Mouse (Mus musculus) kidney, embryonic 15.5 days (tissue): Measurements from ENCODE around the gene Ttll3. TPM values are rescaled to one million over a fixed set of nuclear protein-coding genes. Genes with fewer than 3 reads are reported as not detected.

Experiments used
- ATAC-seq: fragments of 200-750 bp; cut with Nextera tagmentation; replicated peaks from 2 replicates; pipeline ENCODE4 v1.8.0; 2017; ENCODE audit warnings: moderate TSS enrichment; ENCODE audit not compliant: low FRiP score
- H3K27ac ChIP-seq: fragments of 300-500 bp; sonication (generic); 2 replicates; pipeline ENCODE4 v1.5.1; 2015; ENCODE audit warnings: mild to moderate bottlenecking, inconsistent platforms
- H3K27me3 ChIP-seq: fragments of 300-500 bp; sonication (generic); 2 replicates; pipeline ENCODE4 v1.6.1; 2015; ENCODE audit warnings: inconsistent platforms
- H3K36me3 ChIP-seq: fragments of 300-500 bp; sonication (generic); 2 replicates; pipeline ENCODE4 v1.6.1; 2015; ENCODE audit warnings: inconsistent platforms
- H3K4me1 ChIP-seq: fragments of 300-500 bp; sonication (generic); 2 replicates; pipeline ENCODE4 v1.6.1; 2015; ENCODE audit warnings: inconsistent platforms
- H3K4me2 ChIP-seq: fragments of 300-500 bp; sonication (generic); 2 replicates; pipeline ENCODE4 v1.6.1; 2015; ENCODE audit warnings: moderate library complexity, mild to moderate bottlenecking, inconsistent platforms
- H3K4me3 ChIP-seq: fragments of 300-500 bp; sonication (generic); replicated peaks from 2 replicates; pipeline ENCODE4 v1.5.1; 2015; ENCODE audit warnings: mild to moderate bottlenecking, inconsistent platforms
- H3K9ac ChIP-seq: fragments of 300-500 bp; sonication (generic); 2 replicates; pipeline ENCODE4 v1.6.1; 2015; ENCODE audit warnings: mild to moderate bottlenecking, inconsistent platforms
- H3K9me3 ChIP-seq: fragments of 300-500 bp; sonication (generic); replicated peaks from 2 replicates; pipeline ENCODE4 v1.6.1; 2016; ENCODE audit warnings: inconsistent platforms
- WGBS: fragments of 180-500 bp; shearing (Covaris S2); methylation state at CpG from one replicate; pipeline ENCODE4 v1.1.7; 2015; ENCODE audit warnings: mixed read lengths; 5-methylcytosine and 5-hydroxymethylcytosine counted together
- polyA plus RNA-seq: library from polyadenylated mRNA; unstranded; fragments of >200 nt; fragmentation: Nextera tagmentation; extraction: Ambion mirVana; gene quantifications from 2 replicates; pipeline ENCODE4 v1.2.1, GENCODE M21; 2015

Gene Ttll3
- polyA plus RNA-seq, 1 experiment from 2014 or later: 3.6 TPM

DNA sequence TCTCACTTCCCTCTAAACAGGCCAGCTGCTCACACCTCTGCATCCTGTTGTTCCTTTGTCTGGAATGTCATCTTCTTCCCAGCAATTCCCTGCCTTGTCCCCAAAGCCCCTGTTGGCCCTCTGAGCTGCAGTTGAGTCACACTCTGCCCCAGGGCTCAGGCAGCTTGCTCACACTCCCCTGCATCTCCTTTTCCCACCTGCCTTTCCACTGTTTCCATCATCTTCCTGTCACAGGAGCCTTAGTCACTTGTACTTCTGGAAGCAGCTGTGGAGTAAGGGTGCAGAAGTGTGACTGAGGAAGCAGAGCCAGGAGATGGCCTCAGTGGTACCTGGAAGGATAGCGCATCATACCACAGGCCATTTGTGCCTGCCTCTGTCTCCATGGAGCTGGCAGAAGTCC is 26.8 kb upstream of the Ttll3 start:
- Histone ChIP-seq H3K4me1 (no peaks in the 10 kb centered on the region), H3K27me3 (no peaks in the 10 kb centered on the region), H3K9me3 (no peaks in the 10 kb centered on the region), H3K27ac (no peak overlapping the region), H3K36me3 (peaks cover 7% of the 10 kb centered on the region), H3K9ac (no peak overlapping the region), H3K4me3 (no peak overlapping the region), H3K4me2 (no peak overlapping the region)
- 73% methylated on average over 1 of the region's 1 CpGs for WGBS
- ATAC-seq: no peak

GRCm38 (mm10) chr6:113364518-113365135 is 24.4 kb upstream of the Ttll3 start:
- Histone ChIP-seq H3K9me3 (no peaks in the 10 kb centered on the region), H3K4me1 (no peaks in the 10 kb centered on the region), H3K9ac (no peak overlapping the region), H3K27me3 (no peaks in the 10 kb centered on the region), H3K4me3 (no peak overlapping the region), H3K36me3 (peaks cover 25% of the 10 kb centered on the region), H3K27ac (no peak overlapping the region), H3K4me2 (no peak overlapping the region)
- no peak for ATAC-seq
- 75% methylated on average over 8 of the region's 8 CpGs for WGBS

- no peaks in the 10 kb centered on the region for H3K27me3 ChIP-seq
Observed at GRCm38 (mm10) chr6:113366639-113367038, 22.4 kb upstream of the Ttll3 start.

DNA sequence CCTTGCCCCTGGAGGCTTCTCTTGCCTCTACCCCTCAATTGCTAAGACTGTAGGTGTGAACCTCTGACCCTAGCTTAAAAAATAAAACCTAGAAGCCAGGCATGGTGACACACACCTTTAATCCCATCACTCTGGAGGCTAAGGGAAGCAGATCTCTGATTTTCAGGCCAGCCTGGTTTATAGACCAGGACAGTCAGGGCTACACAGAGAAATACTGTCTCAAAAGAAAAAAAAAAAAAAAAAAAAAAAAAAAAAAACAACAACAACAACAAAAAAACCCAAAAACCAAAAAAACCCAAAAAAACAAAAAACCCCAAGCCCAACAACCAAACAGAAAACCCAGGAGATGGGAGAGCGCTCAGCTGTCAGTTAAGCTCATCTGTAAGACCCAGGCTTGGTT is 21.5 kb upstream of the Ttll3 start:
- Histone ChIP-seq H3K36me3 (peaks cover 54% of the 10 kb centered on the region), H3K27me3 (no peaks in the 10 kb centered on the region), H3K9me3 (no peaks in the 10 kb centered on the region), H3K4me1 (no peaks in the 10 kb centered on the region), H3K9ac (no peak overlapping the region), H3K4me2 (no peak overlapping the region), H3K4me3 (no peak overlapping the region), H3K27ac (peak overlapping the region; percentile 87)
- WGBS: 95% methylated on average over 1 of the region's 1 CpGs
- no peak for ATAC-seq

More at GRCm38 (mm10) chr6:113366639-113367038, 22.4 kb upstream of the Ttll3 start:
- peaks cover 45% of the 10 kb centered on the region for H3K36me3 ChIP-seq
- H3K4me3 ChIP-seq: no peak overlapping the region
- no peak overlapping the region for H3K4me2 ChIP-seq
- no peak for ATAC-seq
- H3K4me1 ChIP-seq: no peaks in the 10 kb centered on the region
- no peaks in the 10 kb centered on the region for H3K9me3 ChIP-seq
- H3K9ac ChIP-seq: no peak overlapping the region
- H3K27ac ChIP-seq: no peak overlapping the region
- 85% methylated on average over 6 of the region's 6 CpGs for WGBS

DNA sequence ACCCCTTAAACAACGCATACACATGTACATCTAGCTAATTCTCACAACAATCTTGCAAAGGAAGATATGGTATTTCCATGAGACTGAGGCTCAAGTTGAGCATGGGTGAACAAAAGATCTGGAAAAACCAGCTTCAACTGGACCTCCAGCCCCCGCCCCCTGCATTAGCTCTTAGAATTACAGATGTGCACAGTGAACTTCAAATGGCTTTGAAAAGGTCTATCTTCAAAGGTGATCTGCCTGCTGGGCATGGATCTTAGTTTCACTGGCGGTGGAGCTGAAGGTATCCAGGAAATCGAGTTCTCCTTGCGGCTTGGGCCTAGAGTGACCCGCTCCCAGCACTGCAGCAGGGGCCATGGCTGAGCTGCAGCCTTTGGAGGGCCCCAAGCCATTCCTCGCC is 20.9 kb upstream of the Ttll3 start:
- Histone ChIP-seq H3K27me3 (no peaks in the 10 kb centered on the region), H3K4me1 (no peaks in the 10 kb centered on the region), H3K36me3 (peaks cover 59% of the 10 kb centered on the region), H3K27ac (peak overlapping the region; percentile 87), H3K9ac (no peak overlapping the region), H3K9me3 (no peaks in the 10 kb centered on the region), H3K4me3 (no peak overlapping the region), H3K4me2 (no peak overlapping the region)
- 82% methylated on average over 7 of the region's 7 CpGs for WGBS
- 0 out of 2 replicates have a peak, but pooled peaks have one; percentile 34 for ATAC-seq

GRCm38 (mm10) chr6:113368577-113368976 is 20.5 kb upstream of the Ttll3 start:
- peak overlapping the region; percentile 87 for H3K27ac ChIP-seq

GRCm38 (mm10) chr6:113370194-113370929 is 18.7 kb upstream of the Ttll3 start:
- 84% methylated on average over 20 of the region's 20 CpGs for WGBS
- 0 out of 2 replicates have a peak, but pooled peaks have one; percentile 57 for ATAC-seq
- Histone ChIP-seq H3K36me3 (peaks cover 82% of the 10 kb centered on the region), H3K4me3 (no peak overlapping the region), H3K4me1 (no peaks in the 10 kb centered on the region), H3K9ac (no peak overlapping the region), H3K27ac (peak overlapping the region; percentile 87), H3K9me3 (no peaks in the 10 kb centered on the region), H3K4me2 (no peak overlapping the region), H3K27me3 (no peaks in the 10 kb centered on the region)

More at GRCm38 (mm10) chr6:113368577-113368976, 20.5 kb upstream of the Ttll3 start:
- H3K27me3 ChIP-seq: no peaks in the 10 kb centered on the region
- no peak overlapping the region for H3K4me3 ChIP-seq
- H3K4me2 ChIP-seq: no peak overlapping the region
- no peak for ATAC-seq
- no peaks in the 10 kb centered on the region for H3K4me1 ChIP-seq
- H3K9me3 ChIP-seq: no peaks in the 10 kb centered on the region
- H3K9ac ChIP-seq: no peak overlapping the region
- 83% methylated on average over 5 of the region's 5 CpGs for WGBS
- peaks cover 64% of the 10 kb centered on the region for H3K36me3 ChIP-seq

DNA sequence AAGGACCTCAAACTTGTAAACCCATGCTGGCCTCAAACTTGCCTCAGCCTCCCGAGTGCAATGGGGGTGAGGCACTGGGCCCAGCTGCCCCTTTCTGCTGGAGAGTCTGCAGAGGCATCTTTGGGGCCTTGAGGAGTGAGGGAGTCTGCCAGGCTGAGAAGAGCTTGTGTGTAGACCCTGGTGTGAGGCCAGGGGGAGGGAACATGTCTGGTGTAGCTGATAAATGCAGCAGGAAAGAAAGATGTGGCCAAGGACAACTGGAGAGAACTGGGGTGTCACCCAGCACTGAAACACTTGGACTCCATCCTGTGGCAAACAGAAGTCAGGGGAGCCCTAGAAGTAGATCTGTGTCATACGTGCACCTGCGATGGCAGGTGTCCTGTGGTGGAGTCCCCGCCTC is 15.6 kb upstream of the Ttll3 start:
- Histone ChIP-seq H3K4me2 (no peak overlapping the region), H3K27ac (no peak overlapping the region), H3K4me3 (no peak overlapping the region), H3K4me1 (peaks cover 11% of the 10 kb centered on the region), H3K9me3 (no peaks in the 10 kb centered on the region), H3K9ac (no peak overlapping the region), H3K27me3 (no peaks in the 10 kb centered on the region), H3K36me3 (peaks cover 74% of the 10 kb centered on the region)
- no peak for ATAC-seq
- WGBS: 91% methylated on average over 4 of the region's 4 CpGs

GRCm38 (mm10) chr6:113377172-113377495 is 11.9 kb upstream of the Ttll3 start:
- Histone ChIP-seq H3K9me3 (no peaks in the 10 kb centered on the region), H3K4me1 (peaks cover 25% of the 10 kb centered on the region), H3K27ac (peak overlapping the region; percentile 99), H3K27me3 (no peaks in the 10 kb centered on the region), H3K4me2 (peak overlapping the region; percentile 87), H3K9ac (peak overlapping the region; percentile 98), H3K4me3 (peak overlapping the region; percentile 99), H3K36me3 (peaks cover 60% of the 10 kb centered on the region)
- ATAC-seq: no peak
- 7% methylated on average over 7 of the region's 7 CpGs for WGBS

DNA sequence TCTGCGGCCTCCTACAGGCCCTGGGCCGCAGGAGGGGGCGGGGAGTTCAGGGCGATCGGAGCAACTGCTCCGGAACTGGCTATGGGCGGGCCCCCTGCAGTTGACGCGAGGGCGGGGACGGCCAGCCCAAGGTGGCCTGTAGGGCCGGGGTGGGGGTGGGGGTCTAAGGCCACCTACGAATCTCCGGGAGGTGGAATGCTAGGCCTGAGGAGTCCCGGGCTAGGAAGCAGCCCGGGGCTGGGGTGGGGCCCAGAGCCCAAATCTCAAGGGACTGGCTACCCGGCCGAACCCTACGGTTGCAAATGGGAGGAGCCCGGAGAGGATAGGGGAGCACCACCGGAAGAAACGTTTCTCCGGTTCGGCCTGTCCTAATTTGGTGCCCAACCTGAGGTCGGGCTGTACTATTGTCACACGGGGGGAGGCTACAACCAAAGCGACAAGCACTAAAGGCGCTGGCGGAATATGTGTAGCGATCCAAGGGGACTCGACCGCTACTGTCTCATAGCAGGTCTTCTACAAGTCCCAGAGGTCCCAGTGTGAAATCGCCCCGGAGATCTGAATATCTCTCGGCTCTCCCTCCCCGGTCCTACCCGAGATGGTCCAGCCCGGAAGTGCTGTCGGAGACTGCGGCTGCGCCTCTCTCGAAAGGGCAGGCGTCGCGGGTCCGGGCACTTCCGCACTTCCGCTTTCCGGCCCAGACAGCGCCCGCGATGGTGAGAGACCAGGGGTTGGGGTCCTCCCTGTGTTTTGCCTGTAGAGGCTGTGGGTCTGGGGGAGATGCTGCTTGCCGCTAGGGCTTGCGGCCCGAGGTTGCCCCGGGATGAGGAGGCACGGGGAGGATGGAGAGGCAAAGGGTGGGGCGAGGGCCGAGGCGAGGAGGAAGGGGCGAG is 11.3 kb upstream of the Ttll3 start, which contains the start of the genes Tada3 and Arpc4:
TSS of gene Tada3 (minus strand) at position 388 of the 890 bp plus-strand sequence.
TSS of gene Arpc4 (plus strand) at position 620 of the 890 bp plus-strand sequence.
- under 1% methylated on average over 61 of the region's 61 CpGs for WGBS
- peak within 1 kb of the TSS; percentile 99 for H3K27ac ChIP-seq
- peak within 1 kb of the TSS; percentile 99 for H3K4me3 ChIP-seq
- no peaks in the 10 kb centered on the region for H3K9me3 ChIP-seq
- H3K27me3 ChIP-seq: no peaks in the 10 kb centered on the region
- peak within 1 kb of the TSS; percentile 98 for H3K9ac ChIP-seq
- peak within 1 kb of the TSS; percentile 87 for H3K4me2 ChIP-seq
- ATAC-seq: peak; percentile 96
- peaks cover 25% of the 10 kb centered on the region for H3K4me1 ChIP-seq
- peaks cover 60% of the 10 kb centered on the region for H3K36me3 ChIP-seq

DNA sequence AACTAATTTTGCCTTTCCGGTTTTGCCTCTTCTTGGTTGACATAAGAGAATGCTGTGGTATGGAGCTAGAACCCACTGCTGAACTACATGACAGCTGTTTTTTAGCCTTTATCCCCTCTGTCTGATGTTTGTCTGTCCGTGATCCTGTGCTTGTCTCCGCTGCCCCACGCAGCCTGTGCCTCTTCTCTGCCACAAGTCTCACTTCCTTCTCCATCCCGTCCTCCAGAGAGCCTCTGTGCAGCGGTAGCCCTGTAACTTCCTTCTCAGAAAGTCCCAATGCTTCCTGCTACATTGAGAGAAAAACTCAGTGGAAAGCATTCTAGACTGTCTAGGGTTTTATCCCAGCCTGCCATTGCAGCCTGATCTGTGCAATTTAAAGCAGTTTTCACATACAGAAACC is 9.8 kb upstream of the Ttll3 start:
- Histone ChIP-seq H3K9me3 (no peaks in the 10 kb centered on the region), H3K4me1 (peaks cover 25% of the 10 kb centered on the region), H3K27ac (no peak overlapping the region), H3K4me2 (peak overlapping the region; percentile 87), H3K9ac (0 out of 2 replicates have a peak overlapping the region, but pooled peaks have one; percentile 98), H3K36me3 (peaks cover 60% of the 10 kb centered on the region), H3K4me3 (peak overlapping the region; percentile 99), H3K27me3 (no peaks in the 10 kb centered on the region)
- WGBS: 76% methylated on average over 6 of the region's 6 CpGs
- ATAC-seq: no peak

DNA sequence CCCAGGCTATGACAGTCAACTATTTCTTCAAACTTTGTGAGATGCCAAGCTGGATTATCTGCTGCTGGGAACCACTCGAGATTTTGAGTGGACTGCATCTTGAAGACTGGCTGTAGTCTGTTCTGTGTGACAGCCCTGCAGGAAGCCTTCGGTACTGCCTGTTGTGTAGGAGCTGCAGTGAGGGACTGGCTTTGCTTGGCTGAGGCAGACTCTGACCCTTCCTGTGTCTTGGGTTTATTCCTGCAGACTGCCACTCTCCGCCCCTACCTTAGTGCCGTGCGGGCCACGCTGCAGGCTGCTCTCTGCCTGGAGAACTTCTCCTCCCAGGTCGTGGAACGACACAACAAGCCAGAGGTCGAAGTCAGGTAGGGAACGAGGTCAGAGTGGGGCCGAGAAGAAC is 8.6 kb upstream of the Ttll3 start:
- ATAC-seq: no peak
- Histone ChIP-seq H3K9ac (no peak overlapping the region), H3K4me3 (no peak overlapping the region), H3K36me3 (peaks cover 60% of the 10 kb centered on the region), H3K27me3 (no peaks in the 10 kb centered on the region), H3K4me2 (no peak overlapping the region), H3K9me3 (no peaks in the 10 kb centered on the region), H3K27ac (no peak overlapping the region), H3K4me1 (peaks cover 25% of the 10 kb centered on the region)
- 94% methylated on average over 11 of the region's 11 CpGs for WGBS
